Mouse (Mus musculus) kidney, adult 9 months (tissue): ENCODE results near the gene Apmap.

Source experiments
- DNase-seq: peaks from one replicate; pipeline ENCODE4 v3.0.0; 2022

The Apmap gene

DNA sequence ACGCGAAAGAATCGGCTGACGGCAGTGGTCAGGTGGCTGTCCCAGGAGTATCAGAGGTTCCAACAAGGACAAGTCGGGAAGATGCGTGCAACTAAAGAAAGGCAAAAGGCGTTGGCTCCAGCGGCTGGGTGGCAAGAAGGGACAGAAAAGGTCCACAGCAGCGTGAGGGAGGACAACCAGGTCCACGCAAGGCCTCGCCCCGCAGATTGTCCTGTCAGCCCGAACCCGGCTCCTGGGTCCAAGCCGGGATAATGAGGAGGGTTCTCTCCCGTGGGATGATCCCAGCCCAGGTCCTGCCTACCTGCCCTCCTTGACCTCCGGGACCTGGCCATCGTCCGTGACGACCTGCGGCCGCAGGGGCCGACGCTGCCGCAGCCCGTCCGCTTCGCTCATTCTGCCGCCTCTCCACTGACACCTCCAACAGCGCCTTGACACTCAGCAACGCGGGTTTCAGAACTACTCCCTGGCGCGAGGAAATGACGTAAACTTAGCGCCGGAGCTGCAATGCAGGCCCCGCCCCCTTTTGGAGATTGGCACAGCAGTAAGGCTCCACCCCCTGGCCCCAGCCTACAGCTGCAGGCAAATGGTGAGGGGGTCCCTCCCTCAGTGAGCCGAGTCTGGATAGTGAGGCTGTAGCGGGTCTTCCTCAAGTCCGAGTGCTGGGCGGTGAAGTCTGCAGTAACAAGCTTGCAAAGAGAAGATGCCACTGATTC, at the start of gene Apmap:
Apmap (minus strand) TSS at position 481 of the 713 bp plus-strand sequence.
- DNase-seq = peak; percentile 98

GRCm38 (mm10) chr2:150656975-150657768, 48.8 kb upstream of the Apmap start:
- DNase-seq = no peak

DNA sequence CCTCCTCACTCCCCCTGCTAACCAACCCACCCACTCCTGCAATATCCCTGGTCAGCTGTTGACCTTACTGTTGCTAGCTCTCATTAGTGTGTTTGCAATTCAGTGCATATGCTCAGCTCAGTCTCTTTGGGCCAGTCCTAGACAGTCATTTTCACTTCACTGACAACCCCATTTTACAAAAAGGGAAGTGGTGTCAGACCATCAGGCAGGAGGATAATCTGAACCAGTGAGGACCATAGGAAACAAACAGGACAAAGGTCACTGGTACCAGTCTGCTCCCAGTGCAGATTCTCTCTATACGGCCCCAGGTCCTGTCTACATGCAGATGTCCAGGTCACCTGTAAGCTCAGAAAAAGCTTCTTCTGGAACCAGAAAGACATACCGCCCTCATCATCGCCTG, 47.7 kb upstream of the Apmap start:
- DNase-seq = no peak

- DNase-seq = no peak
Observed at GRCm38 (mm10) chr2:150655290-150655689, 46.9 kb upstream of the Apmap start.

- DNase-seq = peak; percentile 67
Observed at GRCm38 (mm10) chr2:150654814-150655213, 46.4 kb upstream of the Apmap start.

DNA sequence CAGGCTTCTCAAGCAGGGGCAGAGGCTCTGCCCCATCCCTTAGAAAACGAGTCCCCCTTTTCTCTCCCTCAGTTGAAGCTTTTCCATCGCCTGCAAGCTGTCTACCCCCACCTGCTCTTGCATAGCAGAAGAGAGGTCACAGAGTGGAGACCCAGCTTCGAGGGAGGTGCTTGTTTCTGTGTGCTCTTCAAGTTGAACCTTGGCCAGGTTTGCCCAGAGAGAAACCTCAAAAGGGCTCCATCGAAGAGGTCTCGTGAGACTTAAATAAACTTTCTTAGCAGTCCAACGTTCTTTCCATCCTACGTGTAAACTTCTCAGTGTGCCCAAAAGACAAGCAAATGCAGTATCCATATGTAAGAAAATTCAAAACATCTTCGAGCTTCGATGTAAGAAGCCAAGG, 43.0 kb upstream of the Apmap start:
- DNase-seq = no peak

DNA sequence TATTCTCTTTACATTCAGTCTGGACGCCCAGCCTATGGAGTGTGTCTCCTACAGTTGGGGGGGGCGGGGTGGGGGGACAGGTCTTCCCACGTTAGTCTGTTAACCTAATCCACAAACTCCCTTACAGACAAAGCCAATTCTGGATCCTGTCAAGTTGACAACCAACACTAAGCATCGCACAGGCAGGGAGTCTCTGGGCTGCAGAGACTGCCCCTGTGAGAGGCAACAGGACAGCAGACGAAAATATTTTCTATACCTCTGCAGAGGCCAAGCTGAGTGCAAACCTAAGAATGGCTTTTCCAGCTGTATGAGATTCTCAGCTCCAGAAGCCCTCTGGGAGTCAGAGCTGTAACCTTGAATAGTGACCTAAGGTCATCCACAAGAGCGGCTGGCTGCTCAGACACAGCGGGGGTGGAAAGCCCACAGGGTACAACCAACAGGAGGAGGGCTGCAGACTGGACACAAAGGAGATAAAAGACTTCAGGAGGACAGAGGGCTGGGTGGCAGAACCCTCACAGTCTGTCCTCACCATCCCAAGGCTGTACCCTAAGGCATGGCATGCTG, 42.2 kb upstream of the Apmap start:
- DNase-seq = no peak

DNA sequence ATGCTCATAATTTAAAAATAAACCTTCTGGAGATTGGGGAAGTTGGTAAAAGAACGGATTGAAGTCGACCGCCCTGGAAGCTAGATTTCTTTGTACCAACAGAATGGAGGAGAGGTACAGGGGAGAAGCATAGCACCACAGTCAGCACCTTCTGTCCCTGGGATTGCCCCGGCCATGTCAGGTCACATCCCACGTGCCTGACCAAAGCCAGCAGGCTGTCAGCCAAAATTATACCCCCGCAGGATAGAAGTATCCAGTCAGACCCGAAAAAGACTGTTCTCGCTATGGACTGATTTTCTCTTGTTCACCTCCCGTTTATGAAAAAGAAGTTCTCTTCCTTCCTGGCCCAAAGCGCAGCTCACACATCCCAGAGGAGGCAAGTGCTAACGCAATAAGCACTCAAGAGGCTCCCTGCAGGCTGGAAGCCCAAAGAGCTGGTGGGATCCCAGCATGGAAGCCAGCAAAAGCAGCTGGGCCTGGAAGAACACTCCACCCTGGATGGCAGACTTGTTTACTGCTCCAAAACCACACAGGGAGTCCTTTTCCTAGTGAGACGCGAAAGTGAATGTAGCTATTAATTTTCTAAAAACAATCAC, 40.0 kb upstream of the Apmap start:
- DNase-seq = peak; percentile 38

GRCm38 (mm10) chr2:150647681-150648299, 39.4 kb upstream of the Apmap start:
- DNase-seq = peak; percentile 65

GRCm38 (mm10) chr2:150646411-150647121, 38.2 kb upstream of the Apmap start:
- DNase-seq = no peak

DNA sequence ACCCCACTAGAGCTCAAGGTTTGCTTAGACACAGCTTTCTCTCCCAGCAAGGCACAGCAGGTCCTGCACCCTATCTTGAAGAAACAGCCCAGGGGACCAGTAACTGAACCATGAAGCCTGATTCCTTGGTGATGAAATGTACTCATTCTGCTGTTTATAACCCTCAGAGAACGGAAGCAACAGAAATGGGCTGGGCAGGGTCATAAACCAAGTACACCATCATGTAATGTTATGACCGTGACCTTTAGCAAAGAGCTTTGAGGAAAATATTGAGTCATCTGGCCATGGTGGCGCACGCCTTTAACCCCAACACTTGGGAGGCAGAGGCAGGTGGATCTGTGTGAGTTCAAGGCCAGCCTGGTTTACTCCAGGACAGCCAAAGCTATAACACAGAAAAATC, 36.9 kb upstream of the Apmap start:
- DNase-seq = no peak

DNA sequence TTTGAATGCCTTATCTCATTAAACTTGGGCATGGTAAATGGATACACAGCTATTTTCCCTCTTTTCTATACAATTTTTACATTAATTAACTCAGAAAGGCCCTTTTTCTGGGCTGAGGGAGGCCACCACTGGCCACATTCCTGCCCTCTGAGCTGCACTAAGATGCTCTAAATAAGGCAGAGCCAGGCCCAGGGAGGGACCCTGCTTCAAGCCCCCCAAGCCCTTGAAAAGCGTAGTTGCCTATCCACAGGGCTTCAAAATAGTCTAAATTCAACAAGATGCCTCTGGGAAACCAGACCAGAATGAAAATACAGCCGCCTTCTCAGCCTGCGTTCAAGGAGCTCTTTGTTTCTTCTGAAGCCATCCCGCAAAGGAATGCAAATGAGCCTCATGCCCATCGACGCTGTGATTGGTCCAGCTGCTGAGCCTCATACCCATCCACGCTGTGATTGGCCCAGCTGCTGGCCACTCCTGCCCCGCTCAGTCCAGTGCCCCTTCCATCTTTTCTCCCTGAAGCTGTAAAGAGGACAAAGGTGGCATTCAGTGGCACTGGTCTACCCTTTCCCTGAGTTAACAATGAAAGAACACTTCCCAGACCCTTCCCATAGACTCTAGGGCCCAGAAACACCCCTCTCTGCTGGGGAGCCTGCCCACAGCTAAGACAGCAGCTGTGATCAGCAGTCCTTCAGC, 35.5 kb upstream of the Apmap start:
- no peak for DNase-seq

DNA sequence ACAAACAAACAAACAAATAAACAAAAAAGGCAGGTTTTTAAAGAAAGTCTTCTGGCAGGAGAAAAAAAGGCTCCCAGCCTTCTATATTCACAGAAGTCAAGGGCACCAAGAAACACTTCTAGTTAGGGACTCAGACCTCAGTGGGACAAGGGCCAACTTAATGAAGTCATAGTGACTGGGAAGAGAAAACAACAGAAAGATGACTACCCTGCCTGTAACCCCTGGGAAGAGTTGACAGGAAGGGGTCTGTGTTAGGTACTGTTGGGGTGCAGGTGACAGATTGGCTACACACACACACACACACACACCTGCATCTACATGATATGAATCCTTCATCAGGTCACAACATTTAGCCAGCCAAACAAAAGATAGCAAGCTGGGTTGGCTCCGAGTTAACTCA, 34.8 kb upstream of the Apmap start:
- DNase-seq = no peak

- no peak for DNase-seq
Observed at GRCm38 (mm10) chr2:150638370-150638733, 30.0 kb upstream of the Apmap start.

DNA sequence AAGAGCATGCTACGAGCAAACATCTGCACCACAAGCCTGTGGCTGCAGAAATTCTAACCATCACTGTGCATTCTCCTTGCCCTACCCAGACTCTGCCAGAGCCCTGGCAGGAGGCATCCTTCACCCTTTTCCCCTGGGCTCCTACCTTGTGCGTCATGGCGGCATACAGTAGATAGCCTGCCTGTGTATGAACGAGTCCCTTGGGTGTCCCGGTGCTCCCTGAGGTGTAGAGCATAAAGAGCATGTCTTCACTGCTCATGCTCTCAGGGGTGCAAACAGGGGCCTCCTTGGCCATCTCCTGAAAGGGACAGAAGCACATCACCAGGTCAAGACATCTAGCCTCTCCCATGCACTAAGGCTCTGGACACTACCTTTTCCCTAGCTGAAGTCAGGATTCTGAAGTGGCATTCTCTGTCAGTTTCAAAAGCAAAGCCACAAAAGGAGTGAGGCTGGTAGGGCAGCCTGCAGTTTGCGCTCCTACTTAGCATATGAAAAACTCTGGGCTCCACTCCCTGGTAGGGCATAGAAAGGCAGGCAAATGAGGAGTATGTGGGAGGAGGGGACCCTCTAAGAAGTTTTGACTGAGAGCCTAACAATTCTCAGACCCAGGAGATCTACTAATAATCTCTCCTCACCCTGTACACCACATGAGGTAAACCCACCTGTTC, 29.5 kb upstream of the Apmap start:
- no peak for DNase-seq

DNA sequence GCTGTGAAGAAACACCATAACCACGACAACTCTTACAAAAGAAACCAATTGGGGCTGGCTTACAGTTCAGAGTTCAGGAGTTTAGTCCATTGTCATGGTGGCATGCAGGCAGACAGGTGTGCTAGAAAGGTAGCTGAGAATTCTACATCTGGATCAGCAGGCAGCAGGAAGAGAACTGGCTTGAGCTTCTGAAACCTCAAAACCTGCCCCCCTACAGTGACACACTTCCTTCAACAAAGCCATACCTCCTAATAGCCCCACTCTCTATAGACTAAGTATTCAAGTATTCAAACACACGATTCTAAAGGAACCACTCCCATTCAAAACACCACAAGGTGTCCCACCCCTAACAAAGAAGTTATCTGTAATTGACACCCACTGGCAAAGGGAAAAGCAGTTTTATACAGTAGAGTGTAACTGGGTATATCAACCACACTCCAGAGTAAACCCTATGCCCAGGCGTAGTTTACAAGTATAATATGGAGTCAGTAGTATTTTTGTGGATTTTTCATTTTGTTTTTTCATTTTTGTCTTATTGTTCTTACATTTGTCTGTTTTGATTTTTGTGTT, 27.6 kb upstream of the Apmap start:
- DNase-seq = no peak

DNA sequence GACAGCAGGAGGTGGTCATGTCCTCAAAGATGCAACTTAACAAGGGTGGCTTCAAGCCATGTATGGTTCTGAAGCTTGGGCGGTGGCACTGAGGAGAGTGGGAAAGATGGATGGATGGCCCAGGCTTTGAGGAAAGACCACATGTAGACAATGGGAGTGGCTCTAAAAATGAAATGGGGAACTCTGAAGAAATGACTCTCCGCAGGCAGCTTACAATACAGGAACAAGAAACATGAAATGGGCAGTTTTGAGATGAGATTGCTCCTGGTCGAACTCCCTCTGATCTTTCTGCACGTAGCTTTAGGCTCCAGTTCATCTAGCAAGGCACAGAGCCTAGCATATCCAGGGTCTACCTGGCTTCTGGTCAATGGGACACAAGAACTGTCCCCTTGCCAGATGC, 20.9 kb upstream of the Apmap start:
- no peak for DNase-seq

GRCm38 (mm10) chr2:150627140-150627539, 18.8 kb upstream of the Apmap start:
- DNase-seq = no peak

DNA sequence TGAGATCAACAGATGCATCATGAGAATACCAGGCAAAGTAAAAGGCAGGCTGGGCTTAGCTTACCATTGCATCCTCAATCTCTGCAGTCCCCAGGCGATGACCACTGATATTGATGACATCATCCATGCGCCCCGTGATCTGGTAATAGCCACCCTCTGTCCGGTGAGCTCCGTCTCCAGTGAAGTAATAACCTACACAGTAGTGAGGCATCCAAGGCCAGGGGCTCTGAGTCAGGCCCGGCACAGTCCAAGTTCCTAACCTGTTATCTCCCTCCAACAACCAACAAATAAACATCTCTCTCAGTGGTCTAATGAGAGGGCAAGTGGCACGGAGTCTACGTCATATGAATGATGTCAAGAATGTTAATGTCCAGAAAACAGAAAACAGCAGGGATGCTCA, 16.6 kb upstream of the Apmap start:
- no peak for DNase-seq

DNA sequence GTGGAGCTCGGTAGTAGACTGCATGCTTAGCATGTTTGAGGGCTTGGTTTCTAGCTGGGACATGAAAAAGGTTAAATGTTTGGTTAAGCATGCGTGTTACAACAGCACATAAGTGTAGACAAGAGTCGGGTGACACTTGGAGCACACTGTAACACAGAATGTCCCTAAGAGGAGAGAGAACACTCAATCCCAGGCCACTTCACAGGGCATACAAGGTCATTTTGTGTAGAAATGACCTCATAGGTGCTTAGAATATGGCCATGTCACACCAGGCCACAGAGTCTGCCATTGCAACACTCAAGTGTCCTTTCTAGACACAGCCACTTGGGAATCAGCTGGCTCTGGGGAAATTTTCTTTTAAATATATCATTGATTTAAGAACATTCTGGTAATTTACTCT, 15.6 kb upstream of the Apmap start:
- DNase-seq = no peak

- no peak for DNase-seq
Observed at GRCm38 (mm10) chr2:150621698-150622097, 13.3 kb upstream of the Apmap start.
